Mouse (Mus musculus) liver, embryonic 14.5 days (tissue): ENCODE measurements around the gene Olfr598.
"Not testable (repeated sequence)": the region's sequence is repeated elsewhere in the genome, so short reads cannot be mapped to it uniquely, and the experiment has no call there.

Source experiments
- CTCF ChIP-seq: IDR thresholded peaks from 2 replicates; pipeline ENCODE4 v1.5.1; 2016; ENCODE audit warnings: antibody characterized with exemption, low read depth, control low read depth
- EP300 ChIP-seq: IDR thresholded peaks from 2 replicates; pipeline ENCODE4 v1.6.1; 2016; ENCODE audit warnings: antibody characterized with exemption, low read depth

DNA sequence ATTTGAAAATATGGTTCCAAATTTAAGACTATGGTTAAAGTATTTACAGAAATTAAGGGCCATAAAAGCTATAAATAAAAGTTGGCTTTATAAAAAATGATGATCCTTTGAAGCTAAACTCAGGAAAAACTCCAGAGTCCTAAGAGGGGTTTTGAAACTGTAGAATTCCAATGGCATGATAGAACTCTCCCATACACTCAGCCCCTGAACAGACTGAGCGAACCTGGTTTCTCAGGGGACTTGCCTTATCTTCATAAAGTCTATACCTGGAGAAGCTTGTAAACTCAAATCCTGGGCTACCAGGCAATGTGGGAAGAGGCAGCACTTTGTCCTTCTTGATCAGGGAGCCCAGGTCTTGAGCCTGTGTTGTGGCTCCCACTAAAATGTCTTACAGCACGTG is 18.0 kb upstream of the Olfr598 start, which contains the start of gene Olfr596:
- not testable (repeated sequence) for TF ChIP-seq CTCF, EP300
